Mouse (Mus musculus) Patski (cell line): ENCODE measurements around the gene Pip5kl1. TPM values are rescaled to one million over a fixed set of nuclear protein-coding genes. Genes with fewer than 3 reads are reported as not detected.

ENCODE experiments used
- ATAC-seq: fragments of 100-300 bp; one replicate; pipeline ENCODE4 v1.8.0; 2021
- CTCF ChIA-PET: fragments of 350-600 bp; sonication (Branson Sonifier 250); formaldehyde crosslinking; loops from one replicate; lab custom pipeline; 2022; ENCODE audit warnings: inconsistent platforms; lab: Charles Lee
- POLR2A ChIA-PET: fragments of 350-600 bp; sonication (Branson Sonifier 250); formaldehyde crosslinking; loops from one replicate; lab custom pipeline; 2022; ENCODE audit warnings: antibody characterized with exemption, inconsistent platforms; lab: Charles Lee
- DNase-seq: peaks from one replicate; pipeline ENCODE4 v3.0.0-alpha.2; 2011; ENCODE audit warnings: low read depth, low spot score
- H3K27me3 ChIP-seq: fragments of 371-371 bp; one replicate; pipeline ENCODE4 v1.5.1; 2021
- CTCF ChIP-seq: fragments of 100-300 bp; IDR thresholded peaks from one replicate; pipeline ENCODE4 v1.5.1; 2021
- in situ Hi-C: fragments of 300-500 bp; cut with MboI; formaldehyde crosslinking; loops from 3 replicates; pipeline ENCODE4 v1.11.1; 2018; ENCODE audit warnings: low pct_unique_long_range_greater_than_20kb, mixed read lengths
- polyA plus RNA-seq: library from polyadenylated mRNA; unstranded; gene quantifications from one replicate; pipeline ENCODE4 v1.2.3, GENCODE M21; 2021

The Pip5kl1 gene
- polyA plus RNA-seq, 1 experiment from 2014 or later, result 0.47 TPM

- ChIA-PET POLR2A (interaction anchor here (1.2 to 1.4 kb wide), 2 partner anchors 9 to 48 kb away, joined by 3 to 4 read pairs; no protein-coding TSS in a partner anchor), CTCF (interaction anchor here (1.3 to 1.7 kb wide), 4 partner anchors 9 to 51 kb away, joined by 3 to 11 read pairs (median 8); partner anchors contain the start of gene Dpm2)
- DNase-seq (no peak), ATAC-seq (no peak)
- in situ Hi-C loops, result no loop called here
- TF ChIP-seq CTCF, result no peak
- no peaks in the 10 kb centered on the region for H3K27me3 ChIP-seq
Measured at GRCm38 (mm10) chr2:32536634-32537359, 37.8 kb upstream of the Pip5kl1 start.

GRCm38 (mm10) chr2:32537360-32537905 lies 37.2 kb upstream of the Pip5kl1 start:
- no peak for DNase-seq
- in situ Hi-C loops, result no loop called here
- no peak for ATAC-seq
- no peaks in the 10 kb centered on the region for H3K27me3 ChIP-seq
- ChIA-PET CTCF (interaction anchor here (1.3 to 1.7 kb wide), 3 partner anchors 9 to 49 kb away, joined by 3 to 11 read pairs (median 11); partner anchors contain the start of gene Dpm2), POLR2A (no interaction called here)
- TF ChIP-seq CTCF, result no peak

- CTCF ChIA-PET, result no interaction called here
- POLR2A ChIA-PET, result no interaction called here
- H3K27me3 ChIP-seq, result no peaks in the 10 kb centered on the region
- no peak for TF ChIP-seq CTCF
- ATAC-seq (no peak), DNase-seq (no peak)
- in situ Hi-C loops, result no loop called here
Measured at GRCm38 (mm10) chr2:32537941-32538340, 36.7 kb upstream of the Pip5kl1 start.

GRCm38 (mm10) chr2:32538461-32538860 lies 36.1 kb upstream of the Pip5kl1 start:
- in situ Hi-C loops, result no loop called here
- ATAC-seq (no peak), DNase-seq (no peak)
- no peaks in the 10 kb centered on the region for H3K27me3 ChIP-seq
- TF ChIP-seq CTCF, result no peak
- CTCF ChIA-PET, result no interaction called here
- POLR2A ChIA-PET, result no interaction called here

DNA sequence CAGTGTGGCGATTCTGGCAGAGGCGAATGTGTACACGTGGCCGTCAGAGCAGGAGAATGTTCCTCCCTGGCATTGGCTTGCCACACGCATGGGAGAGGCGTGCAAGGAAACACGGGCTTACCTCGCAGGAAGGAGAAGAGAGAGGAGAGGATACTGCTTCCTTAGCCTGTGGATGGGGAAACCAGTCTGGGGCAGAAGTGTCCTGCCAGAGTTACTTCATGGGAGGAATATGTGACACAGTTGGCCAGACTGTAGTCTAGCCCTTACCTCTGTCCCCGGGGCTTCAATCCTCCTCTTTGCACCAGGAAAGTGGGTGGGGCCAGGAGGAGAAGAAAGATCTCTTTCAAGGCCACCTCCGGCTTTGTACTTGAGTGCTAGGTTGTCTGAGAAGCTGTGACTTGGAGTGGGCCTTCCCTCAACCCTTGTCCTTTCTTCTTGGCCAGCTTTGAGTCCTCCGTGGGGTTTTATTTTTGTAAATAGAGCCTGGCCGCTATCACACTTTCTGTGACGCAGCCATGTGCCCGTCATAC lies 35.1 kb upstream of the Pip5kl1 start:
- H3K27me3 ChIP-seq, result no peaks in the 10 kb centered on the region
- ATAC-seq (no peak), DNase-seq (no peak)
- in situ Hi-C loops, result no loop called here
- no peak for TF ChIP-seq CTCF
- ChIA-PET CTCF (interaction anchor here (1.6 kb wide), 1 partner anchor 12 kb away, joined by 4 read pairs; no protein-coding TSS in a partner anchor), POLR2A (no interaction called here)

GRCm38 (mm10) chr2:32541333-32541908 lies 33.2 kb upstream of the Pip5kl1 start:
- ATAC-seq (no peak), DNase-seq (no peak)
- in situ Hi-C loops, result no loop called here
- no peak for TF ChIP-seq CTCF
- ChIA-PET CTCF (interaction anchor here (1.1 to 1.6 kb wide), 3 partner anchors 8 to 13 kb away, joined by 3 to 4 read pairs (median 3); no protein-coding TSS in a partner anchor), POLR2A (no interaction called here)
- H3K27me3 ChIP-seq, result no peaks in the 10 kb centered on the region

DNA sequence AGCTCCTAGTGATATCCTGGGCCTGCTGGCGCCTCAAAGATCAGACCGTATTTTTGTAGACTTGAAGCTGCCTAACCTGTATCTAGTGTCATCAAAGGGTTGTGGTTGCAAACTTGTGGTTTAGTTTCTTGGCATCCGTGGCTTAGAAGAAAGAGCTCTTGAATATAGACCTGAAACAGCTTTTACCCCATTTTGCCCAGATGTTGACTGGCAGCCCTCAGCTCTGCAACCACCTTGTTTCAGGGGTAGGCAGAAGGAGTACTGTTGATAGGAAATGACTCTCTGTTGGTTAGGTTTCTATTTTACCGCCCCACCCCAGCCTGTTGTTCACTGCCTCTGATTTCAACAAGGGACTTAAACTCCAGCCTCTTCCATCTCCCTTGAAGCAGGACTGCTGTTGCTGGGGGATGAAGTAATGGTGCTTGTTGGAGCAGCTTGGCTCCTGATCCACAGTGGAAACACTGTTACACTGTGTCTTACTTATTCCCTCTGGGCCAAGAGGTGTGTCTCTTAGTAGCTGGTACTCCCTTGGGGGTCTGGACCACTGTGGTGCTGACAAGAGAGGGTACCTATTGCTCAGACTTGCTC lies 32.5 kb upstream of the Pip5kl1 start:
- CTCF ChIA-PET, result interaction anchor here (1.1 to 1.5 kb wide), 5 partner anchors 9 to 53 kb away, joined by 3 to 5 read pairs (median 3); no protein-coding TSS in a partner anchor
- no peak for ATAC-seq
- DNase-seq, result no peak
- POLR2A ChIA-PET, result interaction anchor here (1.2 kb wide), 1 partner anchor 25 kb away, joined by 3 read pairs; no protein-coding TSS in a partner anchor
- no peak for TF ChIP-seq CTCF
- no peaks in the 10 kb centered on the region for H3K27me3 ChIP-seq
- in situ Hi-C loops, result no loop called here

DNA sequence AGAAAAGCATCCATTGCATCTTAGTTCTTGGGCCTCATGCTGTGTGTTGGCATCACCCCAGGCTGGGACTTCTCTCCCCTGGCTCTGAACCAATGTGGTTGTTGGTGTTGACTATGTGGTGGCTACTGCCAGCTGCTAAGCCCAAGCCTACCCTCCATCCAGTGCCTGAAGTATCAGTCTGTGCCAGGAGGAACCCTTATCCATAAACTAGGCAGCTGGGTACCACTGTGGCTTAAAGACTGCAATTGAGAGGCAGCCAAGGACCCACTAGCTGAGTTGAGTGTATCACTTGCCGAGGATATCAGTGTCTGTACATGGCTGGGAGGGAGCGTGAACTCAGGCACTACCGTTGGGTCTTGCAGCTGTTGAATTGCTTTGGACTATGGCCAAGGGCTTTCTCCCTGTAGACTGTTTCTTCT lies 31.6 kb upstream of the Pip5kl1 start:
- no peak for TF ChIP-seq CTCF
- ChIA-PET POLR2A (interaction anchor here (1.2 kb wide), 1 partner anchor 24 kb away, joined by 3 read pairs; no protein-coding TSS in a partner anchor), CTCF (interaction anchor here (0.9 to 1.5 kb wide), 3 partner anchors 21 to 138 kb away, joined by 3 to 4 read pairs (median 3); no protein-coding TSS in a partner anchor)
- no peaks in the 10 kb centered on the region for H3K27me3 ChIP-seq
- ATAC-seq, result no peak
- in situ Hi-C loops, result no loop called here
- DNase-seq, result no peak

DNA sequence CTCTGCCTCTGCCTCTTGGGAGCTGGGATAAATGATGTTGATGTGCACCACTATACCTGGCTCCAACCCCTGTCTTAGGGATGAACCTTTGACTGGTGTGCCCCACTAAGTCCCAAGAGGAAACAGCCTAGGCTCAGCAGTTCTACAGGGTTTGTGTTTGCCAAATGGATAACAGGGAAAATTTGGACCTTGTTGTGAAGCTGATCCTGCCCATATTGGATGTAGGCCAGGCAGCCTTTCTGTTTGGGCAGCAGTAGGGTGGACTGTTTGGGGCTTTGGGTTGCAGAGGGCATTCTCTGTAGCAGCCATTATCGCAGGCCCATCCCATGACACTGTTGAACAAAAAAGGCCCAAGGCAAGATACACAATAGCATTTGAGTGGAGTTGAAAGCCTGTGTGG lies 27.6 kb upstream of the Pip5kl1 start:
- ChIA-PET CTCF (interaction anchor here (1.0 to 2.0 kb wide), 5 partner anchors 8 to 60 kb away, joined by 3 to 11 read pairs (median 3); no protein-coding TSS in a partner anchor), POLR2A (no interaction called here)
- ATAC-seq (no peak), DNase-seq (no peak)
- TF ChIP-seq CTCF, result no peak
- in situ Hi-C loops, result no loop called here
- H3K27me3 ChIP-seq, result no peaks in the 10 kb centered on the region

DNA sequence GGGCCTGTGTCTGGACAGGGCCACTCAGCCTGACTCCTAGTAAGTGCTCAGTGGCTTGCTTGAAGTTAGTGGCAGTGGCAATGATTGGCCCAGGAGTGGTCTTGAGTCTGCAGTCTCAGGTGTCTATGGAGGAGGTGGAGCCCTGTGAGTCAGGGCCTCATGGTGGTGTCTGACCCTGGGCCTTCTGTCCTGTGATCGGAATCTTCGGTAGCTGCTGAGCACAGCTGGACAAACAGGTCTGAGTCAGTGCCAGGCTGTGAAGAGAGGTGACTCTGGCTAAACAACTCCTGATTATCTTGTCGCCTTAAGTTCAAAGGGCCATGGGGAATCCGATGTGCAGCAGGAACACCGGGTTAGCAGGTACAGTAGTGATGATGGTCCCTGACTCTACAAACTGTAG lies 27.2 kb upstream of the Pip5kl1 start:
- no peak for TF ChIP-seq CTCF
- ChIA-PET CTCF (interaction anchor here (1.0 to 1.3 kb wide), 3 partner anchors 8 to 60 kb away, joined by 3 read pairs; no protein-coding TSS in a partner anchor), POLR2A (no interaction called here)
- in situ Hi-C loops, result no loop called here
- DNase-seq (no peak), ATAC-seq (no peak)
- H3K27me3 ChIP-seq, result no peaks in the 10 kb centered on the region
